Mouse (Mus musculus) heart, embryonic 16.5 days (tissue): ENCODE results near the gene Ralgps2. TPM values are rescaled to one million over a fixed set of nuclear protein-coding genes. Genes with fewer than 3 reads are reported as not detected.

Experiments
- ATAC-seq: fragments of 200-750 bp; cut with Nextera tagmentation; replicated peaks from 2 replicates; pipeline ENCODE4 v1.8.0; 2017; ENCODE audit warnings: moderate number of reproducible peaks; ENCODE audit not compliant: insufficient read depth, low FRiP score; ENCODE audit errors: extremely low read depth
- H3K27ac ChIP-seq: fragments of 300-500 bp; sonication (generic); 2 replicates; pipeline ENCODE4 v1.5.1; 2014; ENCODE audit warnings: mild to moderate bottlenecking, low read length, control low read depth, moderate library complexity
- H3K27me3 ChIP-seq: fragments of 300-500 bp; sonication (generic); 2 replicates; pipeline ENCODE4 v1.6.1; 2014; ENCODE audit warnings: low read length, mixed read lengths; ENCODE audit not compliant: control insufficient read depth, insufficient read depth
- H3K36me3 ChIP-seq: fragments of 300-500 bp; sonication (generic); 2 replicates; pipeline ENCODE4 v1.6.1; 2014; ENCODE audit not compliant: control insufficient read depth, insufficient read depth
- H3K4me1 ChIP-seq: fragments of 300-500 bp; sonication (generic); 2 replicates; pipeline ENCODE4 v1.6.1; 2014; ENCODE audit warnings: low read length, mixed read lengths; ENCODE audit not compliant: control insufficient read depth, insufficient read depth
- H3K4me2 ChIP-seq: fragments of 300-500 bp; sonication (generic); 2 replicates; pipeline ENCODE4 v1.6.1; 2014; ENCODE audit warnings: low read depth, mild to moderate bottlenecking, control low read depth, low read length
- H3K4me3 ChIP-seq: fragments of 300-500 bp; sonication (generic); 2 replicates; pipeline ENCODE4 v1.5.1; 2014; ENCODE audit warnings: mild to moderate bottlenecking, control low read depth, low read length
- H3K9ac ChIP-seq: fragments of 300-500 bp; sonication (generic); 2 replicates; pipeline ENCODE4 v1.6.1; 2014; ENCODE audit warnings: low read length, control low read depth
- H3K9me3 ChIP-seq: fragments of 300-500 bp; sonication (generic); replicated peaks from 2 replicates; pipeline ENCODE4 v1.6.1; 2016; ENCODE audit warnings: low read length; ENCODE audit not compliant: control insufficient read depth
- WGBS: fragments of 180-500 bp; shearing (Covaris S2); extraction: QIAGEN DNeasy Blood & Tissue Kit; methylation state at CpG from one replicate; pipeline ENCODE4 v1.1.7; 2014; 5-methylcytosine and 5-hydroxymethylcytosine counted together
- polyA plus RNA-seq: library from polyadenylated mRNA; unstranded; fragments of >200 nt; fragmentation: Nextera tagmentation; extraction: Ambion mirVana; gene quantifications from 2 replicates; pipeline ENCODE4 v1.2.1, GENCODE M21; 2015

Gene Ralgps2
- polyA plus RNA-seq, 1 experiment from 2014 or later = 58.2 TPM

DNA sequence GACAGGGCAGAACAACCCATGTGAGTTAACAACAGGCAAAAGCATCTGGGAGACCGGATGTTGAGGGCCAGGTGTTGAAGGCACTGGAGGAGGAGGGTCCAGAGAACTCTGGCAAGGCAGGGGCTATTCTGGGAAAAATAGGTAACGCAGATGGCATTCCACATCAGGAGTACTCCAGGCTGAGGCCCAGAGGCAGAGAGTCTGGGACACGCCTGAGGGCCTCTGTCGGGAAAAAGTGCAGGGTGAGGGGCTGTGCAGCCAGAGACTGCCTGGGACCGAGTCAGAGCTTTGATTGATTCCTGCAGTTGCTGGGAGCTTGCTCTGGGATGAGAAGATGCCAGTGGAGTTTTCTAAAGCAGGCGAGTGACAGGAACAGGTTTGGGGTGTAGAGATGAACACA, 160.4 kb downstream of the Ralgps2 start:
- Histone ChIP-seq H3K9ac (peak overlapping the region; percentile 69), H3K4me2 (peak overlapping the region; percentile 51)

DNA sequence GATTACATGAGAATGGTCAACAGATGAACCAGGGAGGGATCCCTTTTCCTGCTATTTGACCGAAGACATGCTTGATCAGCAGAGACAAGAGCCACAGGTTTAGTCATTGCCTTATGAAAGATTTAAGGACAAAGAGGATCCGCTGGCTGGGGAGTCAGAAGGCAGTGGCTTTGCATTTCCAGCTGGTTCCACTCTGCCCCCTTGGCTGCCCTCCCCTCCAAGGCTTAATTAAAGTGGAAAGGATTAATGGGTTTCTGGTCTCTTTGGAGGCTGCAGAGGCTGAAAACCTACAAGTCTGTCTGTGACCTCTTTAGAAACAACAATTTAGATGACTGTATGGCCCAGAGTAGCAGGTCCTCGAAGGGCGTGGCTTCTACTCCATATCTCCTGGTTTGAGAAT, 161.5 kb downstream of the Ralgps2 start:
- H3K9ac ChIP-seq = no peak overlapping the region
- H3K4me2 ChIP-seq = no peak overlapping the region
- no peak overlapping the region for H3K4me3 ChIP-seq
- no peak for ATAC-seq
- H3K27ac ChIP-seq = no peak overlapping the region
- WGBS = 90% methylated on average over 4 of the region's 4 CpGs
- H3K9me3 ChIP-seq = no peaks in the 10 kb centered on the region
- no peaks in the 10 kb centered on the region for H3K36me3 ChIP-seq
- H3K4me1 ChIP-seq = peaks cover 30% of the 10 kb centered on the region
- H3K27me3 ChIP-seq = no peaks in the 10 kb centered on the region

More for the DNA sequence above, 160.4 kb downstream of the Ralgps2 start:
- peak overlapping the region; percentile 41 for H3K4me3 ChIP-seq
- peak overlapping the region; percentile 91 for H3K27ac ChIP-seq
- ATAC-seq = peak; percentile 77
- H3K4me1 ChIP-seq = peaks cover 30% of the 10 kb centered on the region
- 29% methylated on average over 6 of the region's 6 CpGs for WGBS
- no peaks in the 10 kb centered on the region for H3K9me3 ChIP-seq
- no peaks in the 10 kb centered on the region for H3K36me3 ChIP-seq
- no peaks in the 10 kb centered on the region for H3K27me3 ChIP-seq

DNA sequence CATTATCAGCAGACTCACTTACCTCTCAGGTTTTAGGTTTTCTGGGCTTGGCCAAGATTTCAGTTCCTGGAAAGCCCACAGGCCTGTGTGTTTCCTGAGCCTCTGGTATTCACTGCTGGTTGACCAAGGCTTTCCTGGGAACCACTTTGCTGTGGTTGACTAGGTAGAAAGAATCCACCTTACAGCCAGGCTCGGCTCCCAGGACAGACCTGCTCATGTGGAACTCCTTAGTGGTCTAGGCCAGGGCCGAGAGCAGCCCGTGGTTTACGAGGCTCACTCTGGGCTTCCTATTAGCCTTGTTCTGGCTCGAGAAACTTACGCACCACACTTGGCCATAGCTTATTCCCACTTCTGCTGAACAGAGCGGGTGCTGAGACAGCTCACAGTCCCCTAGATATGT, 163.4 kb downstream of the Ralgps2 start:
- ATAC-seq = no peak

DNA sequence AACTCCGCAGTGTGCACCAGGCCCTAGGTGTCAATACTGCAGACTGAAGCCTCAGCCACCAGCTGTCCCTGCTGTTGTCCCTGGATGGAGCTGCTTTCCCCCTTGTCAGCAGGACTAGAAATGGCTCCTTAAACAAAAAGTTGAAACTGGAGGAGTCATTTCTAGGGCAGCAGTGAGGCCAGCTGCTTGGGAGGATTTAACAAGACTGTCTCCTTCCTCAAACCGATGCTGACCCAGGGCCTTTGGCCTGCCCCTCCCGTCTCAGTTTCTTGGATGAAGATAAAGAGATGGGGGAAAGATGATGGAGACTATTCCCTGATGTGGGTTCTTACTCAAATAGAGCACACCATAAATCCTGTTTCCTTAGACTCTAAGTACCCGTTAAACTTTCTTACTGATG, 164.2 kb downstream of the Ralgps2 start:
- ATAC-seq = no peak

More for the DNA sequence above, 163.4 kb downstream of the Ralgps2 start:
- Histone ChIP-seq H3K4me3 (no peak overlapping the region), H3K36me3 (no peaks in the 10 kb centered on the region), H3K4me2 (no peak overlapping the region), H3K9ac (no peak overlapping the region), H3K27ac (no peak overlapping the region), H3K27me3 (no peaks in the 10 kb centered on the region), H3K4me1 (peaks cover 19% of the 10 kb centered on the region), H3K9me3 (no peaks in the 10 kb centered on the region)
- WGBS = 83% methylated on average over 7 of the region's 7 CpGs

DNA sequence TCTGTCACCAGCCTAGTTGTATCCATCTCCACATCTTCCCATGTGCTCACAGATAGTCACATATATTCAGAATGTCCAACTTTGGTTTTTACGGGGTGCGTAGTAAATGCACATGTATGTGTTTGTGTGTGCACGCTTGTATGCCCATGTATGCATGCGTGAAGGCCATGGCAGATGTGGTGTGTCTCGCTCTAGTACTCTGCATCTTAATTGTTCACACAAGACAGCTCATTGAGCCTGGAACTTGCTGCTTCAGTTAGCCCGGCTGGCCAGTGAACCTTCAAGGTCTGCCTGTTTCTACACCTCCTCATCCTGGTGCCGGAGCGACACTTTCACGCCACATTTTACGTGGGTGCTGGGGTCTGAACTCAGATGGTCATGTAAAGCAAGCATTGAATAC, 168.6 kb downstream of the Ralgps2 start:
- Histone ChIP-seq H3K27me3 (no peaks in the 10 kb centered on the region), H3K9me3 (peaks cover 17% of the 10 kb centered on the region), H3K36me3 (no peaks in the 10 kb centered on the region; the same call in 1 of the 2 replicates), H3K27ac (no peak overlapping the region), H3K4me3 (no peak overlapping the region), H3K9ac (no peak overlapping the region), H3K4me1 (no peaks in the 10 kb centered on the region), H3K4me2 (no peak overlapping the region)
- 94% methylated on average over 10 of the region's 10 CpGs for WGBS
- no peak for ATAC-seq

More for the DNA sequence above, 164.2 kb downstream of the Ralgps2 start:
- Histone ChIP-seq H3K27me3 (no peaks in the 10 kb centered on the region), H3K9ac (no peak overlapping the region), H3K36me3 (no peaks in the 10 kb centered on the region), H3K27ac (no peak overlapping the region), H3K4me2 (no peak overlapping the region), H3K4me1 (peaks cover 15% of the 10 kb centered on the region), H3K4me3 (no peak overlapping the region), H3K9me3 (no peaks in the 10 kb centered on the region)
- 81% methylated on average over 4 of the region's 4 CpGs for WGBS

DNA sequence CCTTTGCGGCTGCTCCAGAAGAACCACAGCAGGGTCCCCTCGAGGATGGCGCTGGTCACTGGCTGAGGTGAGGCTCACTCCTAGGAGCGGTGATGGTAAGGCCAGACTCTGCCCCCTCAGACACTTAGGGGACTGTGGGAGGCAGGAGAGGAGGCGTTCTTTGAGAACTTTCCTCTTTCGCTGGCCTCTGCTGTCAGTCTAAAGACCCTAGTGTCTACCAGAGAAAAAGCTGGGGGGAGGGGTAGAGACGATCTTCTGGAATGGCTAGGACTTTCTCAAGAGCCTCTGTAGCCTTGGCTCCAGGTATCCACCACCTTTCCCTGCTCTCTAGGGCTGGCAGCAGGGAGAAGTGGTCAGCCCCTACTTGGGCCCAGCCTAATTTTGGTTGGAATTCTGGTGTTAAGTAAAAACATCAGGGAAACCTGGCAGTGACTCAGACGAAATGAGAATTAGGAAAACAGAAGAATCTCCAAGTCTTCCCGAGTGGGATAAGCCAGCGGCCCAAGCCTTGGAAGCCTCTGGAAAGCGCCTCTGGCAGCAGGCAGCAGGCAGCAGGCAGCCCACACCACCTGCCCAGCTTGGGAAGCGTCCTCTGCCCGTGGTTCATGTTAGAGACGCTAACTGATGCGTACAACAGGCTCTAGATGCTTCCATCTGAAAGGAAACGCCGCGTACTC, 169.7 kb downstream of the Ralgps2 start:
- H3K4me1 ChIP-seq = no peaks in the 10 kb centered on the region
- ATAC-seq = no peak
- H3K4me3 ChIP-seq = no peak overlapping the region
- H3K4me2 ChIP-seq = no peak overlapping the region
- H3K27ac ChIP-seq = no peak overlapping the region
- no peak overlapping the region for H3K9ac ChIP-seq
- no peaks in the 10 kb centered on the region; the same call in 1 of the 2 replicates for H3K36me3 ChIP-seq
- H3K9me3 ChIP-seq = peaks cover 19% of the 10 kb centered on the region
- 72% methylated on average over 18 of the region's 18 CpGs for WGBS
- H3K27me3 ChIP-seq = no peaks in the 10 kb centered on the region

DNA sequence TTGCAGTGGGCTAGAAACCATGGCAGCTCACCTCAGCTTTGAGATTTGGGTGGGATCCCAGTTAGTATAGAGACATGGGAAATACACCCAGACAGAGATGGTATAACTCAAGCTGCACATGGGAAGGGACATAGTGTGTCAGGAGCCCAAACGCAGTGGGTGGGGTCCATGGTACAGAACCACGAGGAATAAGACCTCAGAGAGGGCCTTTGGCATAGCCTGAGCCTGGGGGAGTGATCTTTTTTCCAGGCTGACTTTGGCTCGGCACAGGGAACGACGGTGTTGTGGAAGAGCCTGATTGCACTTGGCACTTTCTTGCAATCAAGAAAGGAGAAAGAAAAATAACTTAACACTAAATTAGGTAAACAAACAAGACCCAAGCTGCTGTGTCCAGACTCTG, 170.3 kb downstream of the Ralgps2 start:
- no peak overlapping the region for H3K4me3 ChIP-seq
- no peak for ATAC-seq
- no peak overlapping the region for H3K9ac ChIP-seq
- 56% methylated on average over 5 of the region's 5 CpGs for WGBS
- H3K9me3 ChIP-seq = peaks cover 22% of the 10 kb centered on the region
- no peak overlapping the region for H3K27ac ChIP-seq
- H3K4me1 ChIP-seq = no peaks in the 10 kb centered on the region
- H3K4me2 ChIP-seq = no peak overlapping the region
- H3K27me3 ChIP-seq = no peaks in the 10 kb centered on the region
- no peaks in the 10 kb centered on the region; the same call in 1 of the 2 replicates for H3K36me3 ChIP-seq

DNA sequence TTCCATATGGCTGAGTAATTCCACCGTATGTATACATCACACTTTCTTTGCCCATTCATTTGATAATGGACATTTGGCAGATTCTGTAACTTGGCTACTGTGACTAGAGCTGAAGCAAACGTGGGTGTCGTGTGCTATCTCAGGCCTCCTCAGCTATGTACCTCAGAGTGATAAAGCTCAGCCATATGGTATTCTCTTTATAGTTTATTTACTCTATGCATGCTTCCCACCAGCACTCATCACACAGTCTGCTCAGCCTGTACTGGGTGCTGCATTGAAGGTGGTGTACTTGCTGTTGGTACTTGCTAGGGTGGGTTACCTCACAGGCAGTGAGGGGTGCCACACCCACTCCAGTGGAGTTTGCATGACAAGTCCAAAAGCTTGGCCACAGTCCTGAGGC, 174.1 kb downstream of the Ralgps2 start:
- no peak overlapping the region for H3K4me3 ChIP-seq
- H3K9me3 ChIP-seq = peaks cover 22% of the 10 kb centered on the region
- no peak overlapping the region for H3K9ac ChIP-seq
- no peaks in the 10 kb centered on the region for H3K27me3 ChIP-seq
- 78% methylated on average over 3 of the region's 3 CpGs for WGBS
- H3K4me1 ChIP-seq = peaks cover 14% of the 10 kb centered on the region
- no peak overlapping the region for H3K27ac ChIP-seq
- H3K36me3 ChIP-seq = no peaks in the 10 kb centered on the region; the same call in 1 of the 2 replicates
- no peak overlapping the region for H3K4me2 ChIP-seq
- no peak for ATAC-seq

DNA sequence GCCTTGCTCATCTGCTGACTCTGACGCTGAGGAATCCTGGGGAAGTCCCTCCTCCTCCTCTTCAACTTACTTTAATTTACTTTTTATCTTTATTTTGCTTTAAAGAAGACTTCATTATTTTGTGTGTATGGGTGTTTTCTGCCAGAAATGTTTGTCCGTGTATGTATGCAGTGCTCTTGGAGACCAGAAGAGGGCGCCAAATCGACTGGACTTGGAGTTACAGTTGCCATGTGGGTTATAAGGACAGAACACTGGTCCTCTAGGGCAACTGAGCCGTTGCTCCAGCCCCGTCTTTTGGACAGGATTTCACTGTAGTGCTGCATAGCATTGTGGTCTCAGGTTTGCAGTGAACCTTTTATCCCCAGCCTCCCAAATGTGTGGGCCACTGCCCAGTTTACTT, 174.8 kb downstream of the Ralgps2 start:
- ATAC-seq = no peak
- H3K27ac ChIP-seq = no peak overlapping the region
- no peak overlapping the region for H3K4me3 ChIP-seq
- no peak overlapping the region for H3K9ac ChIP-seq
- no peaks in the 10 kb centered on the region for H3K27me3 ChIP-seq
- no peaks in the 10 kb centered on the region; the same call in 1 of the 2 replicates for H3K36me3 ChIP-seq
- peaks cover 22% of the 10 kb centered on the region for H3K9me3 ChIP-seq
- WGBS = 71% methylated on average over 6 of the region's 6 CpGs
- peaks cover 14% of the 10 kb centered on the region for H3K4me1 ChIP-seq
- H3K4me2 ChIP-seq = no peak overlapping the region
